Mouse (Mus musculus) lung, adult 2 months (tissue): ENCODE data around the gene Dtd1. TPM values are rescaled to one million over a fixed set of nuclear protein-coding genes. Genes with fewer than 3 reads are reported as not detected.

Source experiments
- DNase-seq: peaks from one replicate; pipeline ENCODE4 v3.0.0; 2022
- H3K4me1 ChIP-seq: fragments of 200-500 bp; 2 replicates; pipeline ENCODE4 v1.6.1; 2011; ENCODE audit warnings: low read length; ENCODE audit not compliant: control insufficient read depth, insufficient read depth
- H3K4me3 ChIP-seq: fragments of 200-500 bp; replicated peaks from 2 replicates; pipeline ENCODE3; 2011; ENCODE audit warnings: low read depth, mild to moderate bottlenecking, control low read depth, low read length; ENCODE audit errors: extremely low read depth
- CTCF ChIP-seq: fragments of 200-500 bp; IDR thresholded peaks from 2 replicates; pipeline ENCODE4 v1.5.1; 2011; ENCODE audit warnings: mild to moderate bottlenecking, low read length, control low read depth; ENCODE audit not compliant: insufficient read depth
- POLR2A ChIP-seq: fragments of 200-500 bp; IDR thresholded peaks from 2 replicates; pipeline ENCODE4 v1.6.1; 2011; ENCODE audit warnings: low read depth, mild to moderate bottlenecking, control low read depth, low read length, borderline replicate concordance; ENCODE audit errors: extremely low read depth
- WGBS: fragments of 180-500 bp; shearing (Covaris S2); methylation state at CpG from one replicate; pipeline ENCODE4 v1.1.7; 2018; 5-methylcytosine and 5-hydroxymethylcytosine counted together
- polyA plus RNA-seq: library from polyadenylated mRNA; depleted of rRNA; stranded (reverse); fragments of >200 nt; gene quantifications from 2 replicates; pipeline ENCODE4 v1.2.3, GENCODE M21; 2012

The Dtd1 gene
- polyA plus RNA-seq, 1 experiment, result 12.4 TPM

- 70% methylated on average over 1 of the region's 1 CpGs for WGBS
- Histone ChIP-seq H3K4me1 (no peaks in the 10 kb centered on the region), H3K4me3 (no peak overlapping the region)
- TF ChIP-seq POLR2A, result no peak
- no peak for TF ChIP-seq CTCF
- DNase-seq, result no peak
These were observed 109.6 kb downstream of the Dtd1 start for GRCm38 (mm10) chr2:144709285-144709684.

GRCm38 (mm10) chr2:144709704-144710103 is 110.0 kb downstream of the Dtd1 start:
- no peak overlapping the region for H3K4me3 ChIP-seq
- no peak for TF ChIP-seq CTCF
- TF ChIP-seq POLR2A, result no peak
- H3K4me1 ChIP-seq, result no peaks in the 10 kb centered on the region
- no peak for DNase-seq
- 68% methylated on average over 2 of the region's 2 CpGs for WGBS

- Histone ChIP-seq H3K4me3 (no peak overlapping the region), H3K4me1 (no peaks in the 10 kb centered on the region)
- WGBS, result 51% methylated on average over 2 of the region's 2 CpGs
- no peak for DNase-seq
- TF ChIP-seq POLR2A (no peak), CTCF (no peak)
These were observed 114.9 kb downstream of the Dtd1 start for GRCm38 (mm10) chr2:144714596-144714995.

GRCm38 (mm10) chr2:144715211-144715768 is 115.6 kb downstream of the Dtd1 start:
- 72% methylated on average over 2 of the region's 2 CpGs for WGBS
- Histone ChIP-seq H3K4me3 (no peak overlapping the region), H3K4me1 (no peaks in the 10 kb centered on the region; the same call in 1 of the 2 replicates)
- TF ChIP-seq POLR2A, result no peak
- TF ChIP-seq CTCF, result no peak
- DNase-seq, result no peak

DNA sequence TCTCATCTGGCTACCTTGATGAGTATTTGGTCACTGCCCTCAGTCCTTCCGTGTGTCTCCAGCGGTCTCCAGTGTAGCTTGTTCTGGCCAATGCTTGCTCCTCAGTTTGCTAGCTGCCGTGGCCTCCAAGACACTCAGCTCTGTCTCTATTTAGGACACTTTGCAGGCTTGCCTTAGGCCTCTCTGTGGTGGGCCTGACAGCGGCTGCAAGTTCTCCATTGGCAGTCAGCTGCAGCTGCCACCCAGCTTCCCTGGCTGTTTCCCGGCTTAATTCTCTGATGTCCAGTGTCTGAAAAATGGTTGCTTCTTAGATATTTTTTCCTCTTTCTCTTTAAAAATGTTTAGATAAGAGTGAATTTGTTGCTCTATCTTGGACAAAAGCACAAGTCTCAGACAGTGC is 116.6 kb downstream of the Dtd1 start:
- 71% methylated on average over 5 of the region's 5 CpGs for WGBS
- no peak for TF ChIP-seq CTCF
- TF ChIP-seq POLR2A, result no peak
- no peaks in the 10 kb centered on the region; the same call in 1 of the 2 replicates for H3K4me1 ChIP-seq
- no peak overlapping the region for H3K4me3 ChIP-seq
- no peak for DNase-seq

GRCm38 (mm10) chr2:144718273-144718672 is 118.6 kb downstream of the Dtd1 start:
- TF ChIP-seq POLR2A (no peak), CTCF (no peak)
- DNase-seq, result no peak
- H3K4me1 ChIP-seq, result no peaks in the 10 kb centered on the region; the same call in 1 of the 2 replicates
- no peak overlapping the region for H3K4me3 ChIP-seq
- 56% methylated on average over 5 of the region's 5 CpGs for WGBS

GRCm38 (mm10) chr2:144719294-144719693 is 119.6 kb downstream of the Dtd1 start:
- TF ChIP-seq POLR2A, result no peak
- TF ChIP-seq CTCF, result no peak
- no peaks in the 10 kb centered on the region; the same call in 1 of the 2 replicates for H3K4me1 ChIP-seq
- DNase-seq, result no peak
- WGBS, result 88% methylated on average over 5 of the region's 5 CpGs
- no peak overlapping the region for H3K4me3 ChIP-seq

DNA sequence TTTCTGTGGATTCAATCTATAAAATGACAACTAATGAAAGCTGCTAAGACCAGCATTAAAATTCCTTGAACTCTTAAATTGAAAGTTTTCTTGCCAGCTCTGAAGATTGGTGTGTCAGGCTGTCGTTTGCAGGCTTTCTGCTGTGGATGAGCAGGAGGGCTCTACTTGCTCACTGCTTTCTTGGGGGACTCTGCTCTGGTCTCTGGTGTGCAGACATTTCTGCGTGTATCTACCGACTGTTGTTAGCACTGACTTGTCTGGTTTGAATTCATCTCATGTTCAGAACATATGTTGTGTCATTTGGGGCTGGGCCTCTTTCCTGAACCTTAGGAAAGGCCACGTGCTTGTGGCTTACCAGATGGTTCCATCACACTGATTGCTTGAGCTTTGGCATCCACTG is 120.0 kb downstream of the Dtd1 start:
- Histone ChIP-seq H3K4me1 (no peaks in the 10 kb centered on the region; the same call in 1 of the 2 replicates), H3K4me3 (no peak overlapping the region)
- TF ChIP-seq CTCF (no peak), POLR2A (no peak)
- DNase-seq, result no peak
- 85% methylated on average over 4 of the region's 4 CpGs for WGBS

- TF ChIP-seq POLR2A (no peak), CTCF (no peak)
- 33% methylated on average over 5 of the region's 5 CpGs for WGBS
- no peak for DNase-seq
- Histone ChIP-seq H3K4me1 (no peaks in the 10 kb centered on the region; the same call in 1 of the 2 replicates), H3K4me3 (no peak overlapping the region)
These were observed 120.8 kb downstream of the Dtd1 start for GRCm38 (mm10) chr2:144720407-144720959.

GRCm38 (mm10) chr2:144724679-144725078 is 125.0 kb downstream of the Dtd1 start:
- H3K4me3 ChIP-seq, result no peak overlapping the region
- no peak for DNase-seq
- TF ChIP-seq POLR2A (no peak), CTCF (no peak)
- no peaks in the 10 kb centered on the region; the same call in 1 of the 2 replicates for H3K4me1 ChIP-seq
- 89% methylated on average over 1 of the region's 1 CpGs for WGBS
